Mouse (Mus musculus) cerebellum, adult 11 months (tissue): ENCODE data around the gene Btbd16.

Experiments used
- DNase-seq: peaks from one replicate; pipeline ENCODE4 v3.0.0; 2022

Btbd16 gene

DNA sequence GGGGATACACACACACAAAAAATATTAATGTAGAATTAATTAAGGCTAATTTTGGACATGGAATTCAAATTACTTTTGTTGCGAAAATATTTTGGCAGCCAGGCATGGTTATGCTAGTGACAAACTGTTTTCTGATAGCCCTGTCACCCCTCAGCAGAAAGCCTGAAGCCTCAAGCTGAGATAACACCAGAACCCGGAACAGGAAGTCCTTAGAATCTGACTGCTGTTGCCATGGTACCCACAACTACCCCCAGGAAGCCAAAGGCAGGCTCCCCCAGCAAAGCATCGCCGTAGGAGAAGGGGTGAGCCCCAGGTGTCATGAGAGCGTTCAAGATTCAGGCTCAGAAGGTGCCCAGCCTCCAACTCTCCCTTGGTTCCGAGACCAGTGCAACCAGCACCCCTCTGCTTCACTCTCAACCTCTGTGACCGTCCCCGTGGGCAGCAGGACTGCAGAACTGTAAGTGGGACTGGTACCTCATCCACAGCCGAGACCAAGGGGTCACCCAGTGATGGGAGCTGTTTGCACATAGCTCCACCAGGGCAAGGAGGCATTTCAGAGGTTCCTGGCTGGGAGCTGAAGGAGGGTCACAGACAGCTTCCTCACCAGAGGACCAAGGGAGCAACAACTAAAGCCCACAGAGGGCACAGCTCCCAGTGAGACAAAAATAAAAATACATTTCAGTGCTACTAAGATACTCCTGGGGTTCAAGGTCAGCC lies at the start of gene Btbd16:
Gene Btbd16 (plus strand): TSS at position 156 of the 717 bp plus-strand sequence.
- DNase-seq, result no peak

DNA sequence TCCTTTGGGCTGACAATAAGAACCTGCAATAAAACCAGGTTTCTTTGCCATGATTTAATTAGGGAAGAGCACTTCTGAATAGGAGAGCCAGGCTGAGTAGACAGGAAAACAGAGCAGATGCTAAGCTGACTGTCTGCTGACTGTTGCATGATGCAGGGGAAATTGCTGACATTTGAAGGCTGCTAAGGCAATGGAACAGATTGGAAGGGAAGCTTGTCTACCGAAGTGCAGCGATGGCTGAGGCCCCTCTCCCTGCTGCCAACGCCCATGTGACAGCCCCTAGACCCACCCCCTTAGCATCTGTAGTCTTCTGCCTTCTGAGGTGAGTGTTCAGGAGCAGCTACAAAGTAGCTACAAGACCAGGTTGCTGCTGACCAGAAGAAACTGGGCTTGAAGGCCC lies 47.7 kb upstream of the Btbd16 start:
- no peak for DNase-seq

DNA sequence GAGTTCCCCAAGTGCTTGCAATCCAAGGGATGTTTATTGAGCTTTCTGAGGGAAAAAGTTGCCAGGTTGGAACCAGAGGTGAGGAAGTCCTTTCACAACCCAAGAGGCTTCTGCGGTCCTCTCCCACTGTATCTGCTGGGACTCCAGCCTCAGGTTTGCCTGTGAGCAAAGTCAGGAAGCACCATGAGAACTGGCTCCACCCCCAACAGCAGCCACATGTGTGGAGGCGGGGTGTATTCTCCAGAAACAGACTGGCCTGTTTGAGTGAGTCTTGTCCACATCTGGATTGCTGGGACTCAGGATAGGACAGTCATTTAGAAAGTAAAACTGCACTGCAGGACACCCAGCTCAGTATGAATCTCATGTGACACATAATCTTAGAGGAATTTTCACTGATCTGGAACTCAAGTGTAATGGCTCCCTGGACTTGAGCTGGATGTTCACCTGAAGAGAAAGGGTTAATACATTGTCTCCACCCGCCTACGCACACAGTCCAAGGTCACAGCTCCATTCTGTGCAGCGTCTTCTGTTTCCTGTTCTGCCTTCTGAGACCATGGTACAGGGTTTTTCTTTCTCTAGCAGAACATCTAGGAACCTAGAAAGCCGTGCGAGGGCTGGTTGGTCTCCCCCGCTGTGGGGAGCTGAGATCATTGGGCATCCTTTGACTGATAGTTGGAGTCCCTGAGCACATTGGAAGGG lies 47.0 kb upstream of the Btbd16 start:
- DNase-seq, result no peak

DNA sequence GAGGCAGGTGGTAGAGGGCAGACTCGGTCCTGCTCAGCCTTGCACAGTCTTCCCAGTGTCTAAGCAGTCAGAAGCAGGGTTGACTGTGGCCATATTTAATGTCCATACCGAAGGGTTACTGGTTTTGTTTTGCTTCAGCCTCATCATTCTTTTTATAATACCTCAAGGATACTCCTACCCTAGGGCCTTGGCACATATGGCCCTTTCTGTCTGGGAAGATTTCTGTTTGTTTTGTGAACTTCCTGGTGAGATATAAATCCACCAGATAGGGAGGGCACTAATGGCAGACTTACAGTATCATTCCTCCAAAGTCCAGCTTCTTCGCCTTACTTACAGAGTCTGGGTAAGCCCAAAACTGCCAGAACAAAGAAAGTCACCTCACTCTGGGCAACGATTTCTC lies 46.3 kb upstream of the Btbd16 start:
- DNase-seq, result no peak

DNA sequence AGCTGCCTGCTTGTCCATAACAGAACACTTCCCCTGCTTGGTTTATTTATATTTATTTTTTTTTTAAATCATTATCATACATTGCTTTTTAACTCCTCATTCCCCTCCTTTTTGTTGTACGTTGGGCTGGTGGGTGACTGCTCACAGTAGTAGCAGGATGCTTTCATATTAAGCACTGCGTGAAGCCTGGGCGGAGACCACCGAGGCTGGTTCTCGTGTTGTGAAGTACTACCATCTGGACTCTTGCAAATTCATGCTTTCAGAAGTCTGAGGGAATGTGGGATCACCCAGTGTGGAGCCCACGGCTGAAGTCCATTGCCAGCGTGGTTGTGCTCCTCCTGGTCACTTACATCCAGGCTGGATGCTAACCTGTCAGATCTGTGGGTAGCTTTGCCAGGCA lies 42.1 kb upstream of the Btbd16 start:
- DNase-seq, result no peak

DNA sequence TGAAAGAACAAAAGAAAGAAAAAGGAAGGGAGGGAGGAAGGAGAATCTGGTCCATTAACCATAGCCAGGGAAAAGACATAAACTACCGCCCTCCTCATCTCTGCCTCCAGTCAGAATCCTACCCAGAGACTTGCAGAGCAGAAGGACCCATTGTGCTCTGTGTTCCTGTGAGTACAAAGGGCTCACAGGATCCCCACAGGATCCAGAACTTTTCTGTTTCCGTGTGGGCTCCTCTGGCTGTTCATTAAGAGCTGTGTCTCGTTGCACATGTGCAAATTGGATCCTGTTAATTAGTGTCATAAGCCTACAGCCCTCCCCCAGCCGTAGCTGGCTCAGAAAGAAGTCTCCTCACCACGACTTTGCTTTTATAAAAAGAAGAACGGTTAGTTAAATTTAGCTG lies 41.0 kb upstream of the Btbd16 start:
- DNase-seq, result no peak

DNA sequence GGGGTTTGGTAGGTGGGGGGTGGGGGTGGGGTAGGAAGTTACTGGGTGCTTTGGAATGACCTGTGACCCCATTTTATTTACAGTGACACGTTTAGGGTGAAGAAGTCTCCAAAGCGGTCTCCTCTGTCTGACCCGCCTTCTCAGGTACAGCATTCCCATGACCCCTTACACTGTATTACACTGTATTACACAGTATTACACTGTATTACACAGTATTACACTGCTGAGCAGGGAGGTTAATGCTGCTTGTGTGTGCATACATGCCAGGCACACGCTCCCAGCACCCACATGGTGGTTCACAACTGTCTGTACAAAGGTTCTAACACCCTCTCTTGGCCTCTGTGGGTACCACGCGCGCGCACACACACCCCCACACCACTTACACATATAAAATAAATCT lies 40.4 kb upstream of the Btbd16 start:
- no peak for DNase-seq

DNA sequence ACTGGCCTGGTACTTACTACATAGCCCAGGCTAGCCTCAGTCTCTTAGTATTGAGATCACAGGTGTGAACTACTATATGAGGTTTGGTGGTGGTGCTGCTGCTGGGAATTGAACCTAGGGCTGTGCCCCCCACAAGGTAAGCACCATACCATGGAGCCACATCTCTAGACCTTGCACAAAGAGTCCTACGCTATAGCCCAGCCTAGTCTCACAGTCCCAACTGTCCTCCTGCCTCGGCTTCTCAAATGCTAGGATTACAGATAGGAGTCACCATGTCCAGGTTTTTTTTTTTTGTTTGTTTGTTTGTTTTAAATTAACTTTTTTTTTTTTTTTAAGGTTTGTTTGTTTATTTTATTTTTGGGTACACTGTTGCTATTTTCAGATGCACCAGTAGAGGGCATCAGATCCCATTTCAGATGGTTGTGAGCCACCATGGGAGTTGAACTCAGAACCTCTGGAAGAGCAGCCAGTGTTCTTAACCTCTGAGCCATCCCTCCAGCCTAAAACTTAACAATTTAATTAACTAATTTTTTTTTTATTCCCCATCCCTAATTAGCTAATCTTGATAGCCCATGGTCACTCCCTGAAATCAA lies 39.6 kb upstream of the Btbd16 start:
- no peak for DNase-seq

DNA sequence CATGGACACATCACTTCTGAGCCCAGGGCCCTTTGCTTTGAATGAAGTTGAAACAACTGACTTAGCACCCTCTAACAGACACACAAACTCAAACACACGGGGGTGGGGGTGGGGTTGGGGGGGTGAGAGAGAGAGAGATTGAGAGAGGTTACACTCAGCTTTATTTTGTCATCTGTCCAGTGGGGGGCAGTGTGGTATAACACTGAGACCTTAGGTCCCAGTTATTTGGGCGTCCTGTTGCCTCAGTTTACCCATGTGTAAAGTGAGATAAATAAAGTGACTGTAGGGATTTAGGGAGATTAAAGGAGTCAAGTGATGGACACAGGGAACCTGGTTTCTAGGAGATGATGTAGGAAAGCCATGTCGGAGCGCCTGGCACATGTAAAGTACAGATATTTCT lies 32.8 kb upstream of the Btbd16 start:
- no peak for DNase-seq

DNA sequence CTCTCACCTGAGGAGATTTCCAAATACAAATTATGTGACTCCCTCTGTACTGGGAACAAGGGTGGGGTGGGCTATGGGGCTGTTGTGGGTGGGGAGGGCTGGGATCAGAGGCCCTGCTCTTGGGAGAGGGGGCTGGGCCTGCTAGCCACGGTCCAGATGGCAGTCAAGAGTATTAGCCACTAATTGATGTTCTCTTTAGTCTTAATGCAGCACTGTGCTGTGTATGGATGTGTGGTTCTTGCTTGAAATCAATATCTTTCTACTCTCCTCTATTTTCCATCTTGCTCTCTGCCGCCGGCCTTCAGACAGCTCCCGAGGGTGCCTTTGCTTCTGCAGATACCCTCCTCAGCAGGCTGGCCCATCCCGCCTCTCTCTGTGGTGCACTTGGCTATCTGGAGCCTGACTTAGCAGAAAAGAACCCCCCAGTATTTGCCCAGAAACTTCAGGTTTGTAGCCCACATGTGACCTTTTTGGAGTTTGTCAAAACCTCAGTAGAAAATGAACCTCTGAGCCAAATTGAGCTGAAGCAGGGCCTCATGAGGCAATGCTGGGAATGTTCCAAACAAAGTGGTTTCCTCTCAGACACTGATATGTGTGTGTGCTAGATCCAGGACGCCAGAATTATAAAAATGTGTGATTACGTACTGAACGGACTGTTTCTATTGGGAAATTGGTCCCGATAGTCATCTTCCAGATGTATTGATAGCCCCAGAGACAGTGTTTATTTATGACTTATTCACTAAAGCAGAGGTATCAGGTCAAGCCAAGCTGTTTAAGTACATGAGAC lies 30.4 kb upstream of the Btbd16 start:
- DNase-seq, result no peak

DNA sequence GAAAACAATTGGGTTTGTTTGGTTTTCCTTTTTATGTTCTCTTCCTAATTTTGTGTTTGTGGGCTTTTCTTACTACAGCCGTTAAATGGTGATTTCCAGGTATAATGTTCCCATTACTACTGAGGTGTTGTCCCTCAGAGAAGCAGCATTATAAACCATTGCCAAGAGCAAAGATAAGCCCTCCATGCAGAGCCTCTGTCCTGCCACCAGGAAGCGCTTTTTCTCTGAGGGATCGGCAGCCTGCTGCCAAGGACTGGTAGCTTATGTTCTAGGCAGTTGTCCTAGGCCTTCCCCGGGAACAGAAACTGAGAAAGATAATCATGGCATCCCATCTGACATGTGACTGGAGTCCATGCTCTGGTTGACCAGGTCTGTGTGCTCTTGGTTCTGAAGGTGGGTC lies 24.7 kb upstream of the Btbd16 start:
- no peak for DNase-seq

DNA sequence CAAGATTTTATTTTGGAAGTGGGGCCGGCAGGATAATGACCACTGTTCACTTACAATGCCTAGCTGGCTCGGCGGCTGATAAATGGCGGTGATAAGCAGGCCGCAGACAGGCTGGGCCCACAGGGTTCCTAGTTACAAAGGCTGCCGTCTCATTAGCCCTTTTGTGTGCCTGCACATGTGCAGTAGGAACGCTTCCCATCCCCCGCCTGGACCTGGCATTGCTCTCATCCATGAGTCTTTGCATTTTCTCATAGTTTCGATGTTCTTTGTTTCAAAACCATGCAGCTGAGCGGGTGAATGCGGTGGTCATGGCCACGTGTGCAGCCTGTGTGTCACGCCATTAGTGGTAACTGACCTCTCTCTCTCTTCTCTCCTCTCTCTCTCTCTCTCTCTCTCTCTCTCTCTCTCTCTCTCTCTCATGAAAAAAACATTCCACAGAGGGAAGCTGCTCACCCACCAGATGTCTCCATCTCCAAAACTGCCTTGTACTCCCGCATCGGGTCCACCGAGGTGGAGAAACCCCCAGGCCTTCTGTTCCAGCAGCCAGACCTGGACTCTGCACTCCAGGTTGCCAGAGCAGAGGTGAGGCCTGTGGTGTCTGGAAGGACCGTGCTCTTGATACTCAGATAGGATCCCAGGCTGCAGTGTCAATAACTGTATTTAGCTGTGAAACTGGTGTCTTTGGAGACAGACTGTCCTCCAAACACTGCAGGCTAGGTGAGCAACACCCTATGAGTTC lies 22.9 kb upstream of the Btbd16 start:
- DNase-seq, result no peak

DNA sequence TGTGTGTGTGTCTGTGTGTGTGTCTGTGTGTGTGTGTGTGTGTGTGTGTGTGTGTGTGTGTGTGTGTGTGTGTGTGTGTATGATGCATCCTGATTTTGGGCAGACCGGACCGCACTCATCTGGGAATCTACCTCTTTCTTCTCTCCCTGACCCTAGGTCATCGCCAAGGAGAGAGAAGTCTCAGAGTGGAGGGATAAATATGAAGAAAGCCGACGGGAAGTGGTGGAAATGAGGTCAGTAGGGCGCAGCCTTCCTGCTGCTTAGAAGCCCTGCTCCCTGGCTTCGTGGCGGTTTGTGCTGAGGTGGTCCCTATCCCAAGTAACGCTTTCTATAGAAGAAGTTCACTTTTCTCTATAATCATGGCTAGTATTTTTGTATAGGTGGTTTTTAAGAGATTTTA lies 22.2 kb upstream of the Btbd16 start:
- no peak for DNase-seq

DNA sequence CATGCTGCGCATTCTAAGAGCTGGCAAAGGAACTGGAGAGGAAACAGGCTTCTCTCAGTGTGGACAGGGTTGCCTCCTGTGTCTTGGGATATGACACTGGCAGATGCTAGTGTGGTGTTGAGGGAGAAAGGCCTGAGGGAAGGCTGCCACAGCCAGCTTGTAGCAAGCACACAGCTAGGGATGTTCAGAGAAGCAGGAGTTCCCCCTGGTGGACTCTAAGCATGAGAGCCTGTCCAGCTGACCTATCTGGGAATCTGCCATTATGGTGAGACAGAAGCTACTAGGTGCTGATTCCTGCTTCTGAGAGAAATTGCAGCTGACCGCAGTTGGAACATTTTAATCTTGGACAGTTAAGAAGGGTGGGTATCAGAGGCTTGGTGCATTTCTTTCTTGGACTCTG lies 19.1 kb upstream of the Btbd16 start:
- DNase-seq, result peak; percentile 39

DNA sequence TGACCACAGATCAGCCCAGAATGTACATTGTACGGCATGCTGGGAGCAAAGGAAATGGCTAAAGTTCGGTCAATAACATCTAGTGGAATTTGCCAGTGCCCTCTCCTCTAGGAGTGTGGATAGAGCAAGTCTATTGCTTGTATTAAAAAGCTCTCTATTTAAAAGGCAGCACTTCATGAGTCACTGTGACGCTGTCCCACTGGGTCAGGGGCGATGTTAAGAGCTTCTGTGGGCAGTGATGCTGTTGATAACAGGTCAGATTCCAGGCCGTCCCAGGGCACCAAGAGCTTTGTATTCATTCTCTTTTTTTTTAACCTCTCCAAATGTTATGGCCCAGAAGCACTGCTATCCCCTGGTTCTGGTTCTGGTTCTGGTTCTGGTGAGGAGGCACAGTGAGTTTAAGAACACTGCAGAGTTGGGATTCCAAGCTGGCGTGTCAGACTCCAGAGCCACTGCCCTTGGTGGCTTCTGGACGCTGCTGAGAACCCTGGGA lies 17.5 kb upstream of the Btbd16 start:
- DNase-seq, result no peak

DNA sequence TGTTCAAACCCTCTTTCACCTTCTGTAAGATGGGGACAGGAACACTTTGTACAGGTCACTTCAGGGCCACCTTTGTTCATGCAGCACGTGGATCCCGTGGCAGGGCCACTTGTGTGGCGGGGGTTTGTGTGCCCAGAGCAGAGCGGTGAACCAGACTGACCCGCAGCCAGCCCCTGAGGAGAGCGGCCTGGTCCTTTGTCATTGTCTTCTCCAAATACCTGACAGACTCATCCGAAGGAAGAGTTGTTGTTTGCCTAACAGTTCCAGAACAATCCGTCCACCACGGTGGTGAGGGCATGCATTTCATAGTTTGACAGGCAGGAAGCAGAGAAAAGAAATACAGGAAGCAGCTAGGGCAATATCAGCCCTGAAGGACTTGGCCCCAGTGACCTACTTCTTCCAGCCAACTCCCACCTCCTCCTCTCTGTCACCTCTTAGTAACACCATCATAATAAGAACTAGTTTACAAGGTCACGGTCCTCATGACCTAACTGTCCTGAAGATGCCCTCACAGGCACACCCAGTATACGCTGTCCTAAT lies 16.5 kb upstream of the Btbd16 start:
- no peak for DNase-seq

DNA sequence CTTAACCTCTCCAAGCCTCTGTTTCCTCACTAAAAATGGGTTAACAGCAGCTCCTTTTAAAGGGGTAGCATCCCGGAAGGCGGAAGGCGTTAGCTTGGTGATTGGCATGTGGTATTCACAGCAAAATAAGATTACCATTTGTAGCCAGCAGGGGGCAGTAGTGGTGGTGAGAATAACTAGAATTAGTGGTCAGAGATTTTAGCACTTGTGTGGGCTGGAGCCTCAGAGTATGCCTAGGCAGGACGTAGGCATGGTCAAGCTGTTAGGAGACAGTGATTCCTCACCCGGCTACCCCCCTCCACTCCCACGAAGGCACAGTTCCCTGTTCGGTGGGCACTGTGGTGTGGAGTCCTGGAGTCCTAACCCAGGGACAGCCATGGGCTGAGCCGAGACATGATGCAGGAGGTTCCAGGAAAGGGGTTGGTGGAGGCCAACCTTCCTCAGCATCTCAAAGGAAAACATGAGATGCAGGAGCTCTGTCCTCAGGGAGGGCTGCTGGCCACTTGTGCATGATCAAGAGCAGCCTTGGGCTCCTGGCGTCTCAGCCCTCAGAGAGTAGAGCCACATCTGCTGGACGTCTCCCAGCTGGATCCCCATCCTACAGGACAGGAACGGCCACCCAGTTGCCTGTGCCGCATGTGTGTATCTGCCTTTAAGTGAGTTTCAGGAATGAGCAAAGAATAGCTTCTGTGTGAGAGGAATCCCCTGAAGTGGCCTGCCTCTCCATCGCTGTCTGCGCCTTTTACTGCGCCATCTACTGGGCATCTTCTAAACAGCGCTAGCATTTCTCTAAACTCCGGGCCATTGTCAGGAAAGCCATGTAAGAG lies 11.6 kb upstream of the Btbd16 start:
- DNase-seq, result peak; percentile 66

DNA sequence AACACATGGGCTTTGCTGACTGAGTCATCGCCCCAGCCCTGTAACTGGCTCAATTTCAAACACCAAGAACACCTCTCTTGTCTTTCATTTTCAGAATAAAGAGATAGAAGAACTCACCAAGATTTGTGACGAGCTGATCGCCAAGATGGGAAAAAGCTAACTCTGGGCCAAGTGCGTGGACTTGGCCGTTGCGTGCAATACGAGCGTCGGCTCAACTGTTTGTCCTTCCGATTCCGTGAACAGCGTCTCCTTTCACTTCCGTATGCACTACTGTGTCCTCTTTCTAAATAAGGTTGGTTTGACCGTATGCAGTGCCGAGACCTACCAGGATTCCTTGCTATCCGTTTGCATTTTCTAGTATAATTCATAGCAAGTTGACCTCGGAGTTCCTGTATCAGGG lies 9.7 kb upstream of the Btbd16 start:
- no peak for DNase-seq

DNA sequence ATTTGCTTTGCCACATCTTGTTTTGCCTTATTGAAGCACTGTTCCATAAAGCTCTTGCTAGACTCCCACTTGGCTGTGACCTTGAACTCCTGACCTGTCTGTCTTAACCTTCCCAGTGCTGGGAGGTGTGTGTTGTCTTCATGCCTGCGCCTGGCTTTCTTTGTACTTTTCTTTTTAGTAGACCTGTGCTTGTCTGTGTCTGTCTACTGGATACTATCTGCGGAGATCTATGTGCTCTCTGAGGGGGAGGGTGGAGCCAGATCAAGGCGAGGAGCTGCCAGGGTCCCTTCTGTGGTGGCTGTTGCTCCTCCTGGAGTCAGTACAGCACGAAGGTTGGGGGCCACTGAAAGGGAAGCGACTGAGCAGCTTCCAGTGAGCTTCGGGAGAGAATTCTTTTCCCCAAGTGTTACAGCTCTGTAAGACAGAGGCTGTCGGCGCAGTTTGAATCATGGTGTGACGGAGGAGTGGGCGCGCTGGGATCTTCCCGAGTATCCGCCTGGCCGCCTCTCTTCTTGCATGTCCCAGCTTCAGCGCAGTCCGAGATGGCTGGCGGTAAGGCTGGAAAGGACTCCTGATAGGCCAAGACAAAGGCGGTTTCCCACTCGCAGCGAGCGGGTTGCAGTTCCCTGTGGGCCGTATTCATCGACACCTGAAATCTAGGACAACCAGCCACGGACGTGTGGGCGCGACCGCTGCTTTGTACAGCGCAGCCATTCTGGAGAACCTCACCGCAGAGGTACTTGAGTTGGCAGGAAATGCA lies 7.3 kb upstream of the Btbd16 start:
- DNase-seq, result no peak

DNA sequence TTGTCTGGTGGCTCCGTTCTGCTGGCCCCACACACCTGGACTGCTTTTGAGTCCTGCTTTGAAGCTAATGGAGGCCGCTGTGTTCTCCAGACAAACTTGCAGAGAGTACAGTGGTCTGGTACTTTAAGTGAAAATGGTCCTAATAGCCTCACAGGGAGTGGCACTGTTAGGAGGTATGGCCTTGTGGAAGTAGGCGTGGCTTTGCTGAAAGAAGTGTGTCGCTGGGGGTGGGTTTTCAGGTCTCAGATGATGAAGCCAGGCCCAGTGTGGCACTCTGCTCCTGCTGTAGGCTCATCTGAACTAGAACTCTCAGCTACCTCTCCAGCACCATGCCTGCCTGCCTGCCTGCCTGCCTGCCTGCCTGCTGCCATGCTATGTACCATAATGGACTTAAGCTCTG lies 5.7 kb upstream of the Btbd16 start:
- DNase-seq, result no peak

DNA sequence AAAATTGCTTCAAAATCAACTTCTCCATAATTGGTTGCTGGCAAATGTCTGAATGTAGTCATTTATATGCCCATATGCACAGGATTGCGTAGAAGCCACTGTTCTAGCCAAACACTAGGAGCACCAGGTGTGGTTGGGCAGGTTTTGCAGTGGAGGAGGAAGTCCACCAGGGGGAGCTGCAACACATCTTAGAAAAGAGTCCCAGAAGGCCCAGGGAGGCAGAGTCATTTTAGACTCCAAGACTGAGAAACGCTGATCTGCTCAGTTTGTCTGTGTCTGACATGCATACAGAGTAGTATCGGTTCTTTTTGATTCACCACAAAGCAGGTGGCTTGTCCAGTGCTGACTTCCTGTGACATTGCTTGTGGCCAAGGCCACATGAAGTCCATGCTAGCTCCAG lies 3.2 kb upstream of the Btbd16 start:
- DNase-seq, result peak; percentile 80
